Mouse (Mus musculus) CH12.LX (cell line): Measurements from ENCODE around the gene Tdrd12. TPM values are rescaled to one million over a fixed set of nuclear protein-coding genes. Genes with fewer than 3 reads are reported as not detected.

Source experiments
- DNase-seq: peaks from one replicate; pipeline ENCODE4 v3.0.0-alpha.2; 2013; ENCODE audit errors: extremely low read depth
- H3K27ac ChIP-seq: 2 replicates; pipeline ENCODE4 v1.5.1; 2012; ENCODE audit warnings: low read depth, mild to moderate bottlenecking, control low read depth, moderate library complexity; ENCODE audit not compliant: insufficient read depth
- H3K27me3 ChIP-seq: replicated peaks from 2 replicates; pipeline ENCODE3; 2012; ENCODE audit warnings: inconsistent platforms
- H3K36me3 ChIP-seq, 2 experiments: replicated peaks in 1 of 2; 2 replicates each; pipeline versions ENCODE3 to v1.6.1; 2012; ENCODE audit warnings: inconsistent platforms in 1 of 2, low read length in 1 of 2, mild to moderate bottlenecking in 1 of 2, mixed read lengths in 1 of 2, moderate library complexity in 1 of 2; ENCODE audit not compliant: control insufficient read depth in 1 of 2, insufficient read depth in 1 of 2
- H3K4me1 ChIP-seq, 2 experiments: 2 replicates each; pipeline ENCODE4 v1.6.1; 2012; ENCODE audit warnings: inconsistent platforms in 1 of 2, moderate library complexity in 1 of 2; ENCODE audit not compliant: insufficient read depth in 2 of 2, control insufficient read depth in 1 of 2
- H3K4me2 ChIP-seq: 2 replicates; pipeline ENCODE4 v1.6.1; 2012; ENCODE audit warnings: low read depth, mild to moderate bottlenecking, control low read depth; ENCODE audit not compliant: poor library complexity, insufficient read depth, severe bottlenecking
- H3K4me3 ChIP-seq, 3 experiments: fragments of 150-350 bp in 1 of 3; sonication (generic) in 1 of 3; replicated peaks in 1 of 3; 2 replicates each; pipeline versions ENCODE3 to v1.5.1; 2011 to 2012; ENCODE audit warnings: low read depth in 2 of 3, low read length in 2 of 3, mild to moderate bottlenecking in 2 of 3, moderate library complexity in 2 of 3, control low read depth in 1 of 3, improper control_type of control experiment in 1 of 3, inconsistent platforms in 1 of 3, mixed read lengths in 1 of 3; ENCODE audit not compliant: poor library complexity in 1 of 3
- H3K79me2 ChIP-seq: replicated peaks from 2 replicates; pipeline ENCODE4 v1.6.1; 2012; ENCODE audit warnings: mild to moderate bottlenecking, moderate library complexity; ENCODE audit not compliant: control insufficient read depth, poor library complexity, insufficient read depth, severe bottlenecking; ENCODE audit errors: extremely low read depth
- H3K9ac ChIP-seq: 2 replicates; pipeline ENCODE4 v1.6.1; 2012; ENCODE audit warnings: low read depth, mild to moderate bottlenecking, control low read depth, moderate library complexity; ENCODE audit not compliant: insufficient read depth
- H3K9me3 ChIP-seq: replicated peaks from 2 replicates; pipeline ENCODE3; 2012; ENCODE audit warnings: low read length, inconsistent platforms, mixed read lengths
- BHLHE40 ChIP-seq: IDR thresholded peaks from 2 replicates; pipeline ENCODE4 v1.6.1; 2011; ENCODE audit warnings: mild to moderate bottlenecking, low read depth, low read length, improper control_type of control experiment
- CHD2 ChIP-seq: IDR thresholded peaks from 2 replicates; pipeline ENCODE4 v1.6.1; 2011; ENCODE audit warnings: low read length, improper control_type of control experiment
- CTCF ChIP-seq, 2 experiments: IDR thresholded peaks in 1 of 2; conservative IDR thresholded peaks in 1 of 2; 2 replicates each; pipeline ENCODE4 v1.5.1; 2011 to 2012; ENCODE audit warnings: low read depth in 2 of 2, low read length in 2 of 2, improper control_type of control experiment in 1 of 2, inconsistent platforms in 1 of 2, mild to moderate bottlenecking in 1 of 2, moderate library complexity in 1 of 2
- E2F4 ChIP-seq: IDR thresholded peaks from 2 replicates; pipeline ENCODE4 v1.6.1; 2011; ENCODE audit warnings: low read depth, low read length, improper control_type of control experiment; ENCODE audit not compliant: insufficient replicate concordance
- ELF1 ChIP-seq: IDR thresholded peaks from 2 replicates; pipeline ENCODE4 v1.6.1; 2014; ENCODE audit warnings: low read depth, mild to moderate bottlenecking, inconsistent platforms, low read length, improper control_type of control experiment
- EP300 ChIP-seq: IDR thresholded peaks from 2 replicates; pipeline ENCODE4 v1.6.1; 2011; ENCODE audit warnings: low read length, improper control_type of control experiment
- ETS1 ChIP-seq: conservative IDR thresholded peaks from 2 replicates; pipeline ENCODE4 v1.6.1; 2012; ENCODE audit warnings: low read depth, mild to moderate bottlenecking, inconsistent platforms, low read length, improper control_type of control experiment, moderate library complexity
- GABPA ChIP-seq: IDR thresholded peaks from 2 replicates; pipeline ENCODE4 v1.6.1; 2012; ENCODE audit warnings: low read depth, low read length, improper control_type of control experiment, inconsistent platforms; ENCODE audit not compliant: insufficient replicate concordance
- IRF4 ChIP-seq: IDR thresholded peaks from 2 replicates; pipeline ENCODE4 v1.6.1; 2014; ENCODE audit warnings: low read depth, mild to moderate bottlenecking, inconsistent platforms, low read length, improper control_type of control experiment
- JUND ChIP-seq: conservative IDR thresholded peaks from 2 replicates; pipeline ENCODE4 v1.6.1; 2011; ENCODE audit warnings: low read depth, low read length, improper control_type of control experiment
- KAT2A ChIP-seq: IDR thresholded peaks from 2 replicates; pipeline ENCODE4 v1.6.1; 2012; ENCODE audit warnings: low read length, improper control_type of control experiment, inconsistent platforms; ENCODE audit not compliant: insufficient replicate concordance
- MAX ChIP-seq: IDR thresholded peaks from 2 replicates; pipeline ENCODE4 v1.6.1; 2011; ENCODE audit warnings: low read length, improper control_type of control experiment
- MAZ ChIP-seq: IDR thresholded peaks from 2 replicates; pipeline ENCODE4 v1.6.1; 2012; ENCODE audit warnings: low read depth, mild to moderate bottlenecking, inconsistent platforms, low read length, improper control_type of control experiment, moderate library complexity
- MEF2A ChIP-seq: IDR thresholded peaks from 2 replicates; pipeline ENCODE4 v1.6.1; 2014; ENCODE audit warnings: low read depth, mild to moderate bottlenecking, inconsistent platforms, low read length, improper control_type of control experiment, borderline replicate concordance
- MYC ChIP-seq: IDR thresholded peaks from 2 replicates; pipeline ENCODE4 v1.6.1; 2011; ENCODE audit warnings: low read depth, mild to moderate bottlenecking, improper control_type of control experiment, low read length
- NELFE ChIP-seq: IDR thresholded peaks from 2 replicates; pipeline ENCODE4 v1.6.1; 2011; ENCODE audit warnings: low read depth, low read length, improper control_type of control experiment
- NRF1 ChIP-seq: IDR thresholded peaks from 2 replicates; pipeline ENCODE4 v1.6.1; 2014; ENCODE audit warnings: low read depth, mild to moderate bottlenecking, inconsistent platforms, low read length, improper control_type of control experiment, moderate library complexity
- PAX5 ChIP-seq: IDR thresholded peaks from 2 replicates; pipeline ENCODE4 v1.6.1; 2012; ENCODE audit warnings: low read length, inconsistent platforms, mixed read lengths
- POLR2A ChIP-seq: IDR thresholded peaks from 2 replicates; pipeline ENCODE4 v1.6.1; 2011; ENCODE audit warnings: low read depth, mild to moderate bottlenecking, improper control_type of control experiment, low read length
- POLR2AphosphoS2 ChIP-seq: IDR thresholded peaks from 2 replicates; pipeline ENCODE4 v1.6.1; 2011; ENCODE audit warnings: low read depth, low read length, improper control_type of control experiment
- RAD21 ChIP-seq: IDR thresholded peaks from 2 replicates; pipeline ENCODE4 v1.6.1; 2011; ENCODE audit warnings: low read depth, mild to moderate bottlenecking, low read length, improper control_type of control experiment, moderate library complexity
- TBP ChIP-seq: conservative IDR thresholded peaks from 2 replicates; pipeline ENCODE4 v1.6.1; 2011; ENCODE audit warnings: low read depth, low read length, improper control_type of control experiment
- UBTF ChIP-seq: IDR thresholded peaks from 2 replicates; pipeline ENCODE4 v1.6.1; 2012; ENCODE audit warnings: low read depth, mild to moderate bottlenecking, inconsistent platforms, low read length, improper control_type of control experiment, moderate library complexity
- USF1 ChIP-seq: IDR thresholded peaks from 2 replicates; pipeline ENCODE4 v1.6.1; 2014; ENCODE audit warnings: low read depth, mild to moderate bottlenecking, inconsistent platforms, low read length, improper control_type of control experiment
- USF2 ChIP-seq: conservative IDR thresholded peaks from 2 replicates; pipeline ENCODE4 v1.6.1; 2011; ENCODE audit warnings: low read depth, low read length, improper control_type of control experiment
- ZKSCAN1 ChIP-seq: IDR thresholded peaks from 2 replicates; pipeline ENCODE4 v1.6.1; 2012; ENCODE audit warnings: low read depth, inconsistent platforms, low read length, improper control_type of control experiment, borderline replicate concordance
- ZMIZ1 ChIP-seq: IDR thresholded peaks from 2 replicates; pipeline ENCODE4 v1.6.1; 2012; ENCODE audit warnings: low read depth, mild to moderate bottlenecking, inconsistent platforms, low read length, improper control_type of control experiment
- dilution Hi-C: fragments of 300-500 bp; cut with MboI; formaldehyde crosslinking; loops from 2 replicates; pipeline ENCODE4 v1.14.3; 2020; ENCODE audit warnings: low sequenced_read_pairs; ENCODE audit not compliant: extremely low pct_unique_long_range_greater_than_20kb, extremely low pct_ligation_motif_present
- in situ Hi-C: fragments of 300-500 bp; cut with MboI; formaldehyde crosslinking; loops from 3 replicates; pipeline ENCODE4 v1.14.3; 2019; ENCODE audit warnings: low sequenced_read_pairs, low pct_ligation_motif_present, low pct_unique_long_range_greater_than_20kb, mixed read lengths
- polyA plus RNA-seq: library from polyadenylated mRNA; unstranded; fragments of >175 nt; gene quantifications from 2 replicates; pipeline ENCODE4 v1.2.1, GENCODE M21; 2012; ENCODE audit warnings: low read depth; ENCODE audit not compliant: insufficient read length
- total RNA-seq, 2 experiments: library from RNA; depleted of rRNA; stranded (reverse); fragments of 300-350 nt in 1 of 2; fragments of >200 nt in 1 of 2; gene quantifications; 2 replicates each; pipeline ENCODE4 v1.2.3; 2012 to 2014

Tdrd12 gene
- total and polyA plus RNA-seq, 3 experiments, result 0.08 to 0.21 (median 0.19) TPM

DNA sequence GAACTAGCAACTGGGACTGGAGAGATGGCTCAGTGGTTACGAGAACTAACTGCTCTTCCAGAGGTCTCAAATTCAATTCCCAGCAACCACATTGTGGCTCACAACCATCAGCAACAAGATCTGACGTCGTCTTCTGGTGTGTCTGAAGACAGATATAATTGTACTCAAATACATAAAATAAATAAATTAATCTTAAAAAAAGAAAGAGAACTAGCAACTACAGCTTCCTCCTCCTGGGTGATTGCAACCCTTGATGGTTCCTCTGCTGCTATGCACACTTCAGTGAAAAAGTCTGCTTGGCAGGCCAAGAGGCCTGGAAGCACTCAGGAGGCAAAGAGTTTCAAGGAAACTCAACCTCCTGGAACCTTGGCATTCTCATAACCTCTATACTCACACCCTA is 7.5 kb downstream of the Tdrd12 start:
- H3K27ac ChIP-seq, result no peak overlapping the region
- DNase-seq, result no peak
- no peaks in the 10 kb centered on the region for H3K79me2 ChIP-seq
- TF ChIP-seq PAX5 (no peak), MYC (no peak)
- no peaks in the 10 kb centered on the region for H3K36me3 ChIP-seq
- in situ Hi-C loops, result no loop called here
- H3K4me3 ChIP-seq, result no peak overlapping the region
- H3K9me3 ChIP-seq, result no peaks in the 10 kb centered on the region
- dilution Hi-C loops, result no loop called here
- H3K4me1 ChIP-seq, result no peaks in the 10 kb centered on the region; a peak in 1 of 4 replicates
- H3K27me3 ChIP-seq, result no peaks in the 10 kb centered on the region
- H3K9ac ChIP-seq, result no peak overlapping the region
- no peak overlapping the region for H3K4me2 ChIP-seq

GRCm38 (mm10) chr7:35526795-35527194 is 10.8 kb downstream of the Tdrd12 start:
- no peaks in the 10 kb centered on the region for H3K36me3 ChIP-seq
- DNase-seq, result no peak
- no peak overlapping the region for H3K4me3 ChIP-seq
- dilution Hi-C loops, result no loop called here
- H3K9me3 ChIP-seq, result no peaks in the 10 kb centered on the region
- H3K27me3 ChIP-seq, result no peaks in the 10 kb centered on the region
- in situ Hi-C loops, result no loop called here
- no peak overlapping the region for H3K27ac ChIP-seq
- H3K4me2 ChIP-seq, result no peak overlapping the region
- H3K79me2 ChIP-seq, result no peaks in the 10 kb centered on the region
- H3K9ac ChIP-seq, result no peak overlapping the region
- TF ChIP-seq TBP (no peak), BHLHE40 (no peak), NELFE (no peak), ZMIZ1 (no peak), USF1 (no peak), CTCF (conservative IDR thresholded peaks at IDR 0.05 in 1 of 2, IDR thresholded peaks at IDR 0.05 in 1 of 2; ENCODE audit: low read depth in 2 of 2, low read length in 2 of 2) (no peak), MAZ (no peak), IRF4 (no peak), UBTF (no peak), MEF2A (no peak), CHD2 (no peak)
- no peaks in the 10 kb centered on the region for H3K4me1 ChIP-seq

DNA sequence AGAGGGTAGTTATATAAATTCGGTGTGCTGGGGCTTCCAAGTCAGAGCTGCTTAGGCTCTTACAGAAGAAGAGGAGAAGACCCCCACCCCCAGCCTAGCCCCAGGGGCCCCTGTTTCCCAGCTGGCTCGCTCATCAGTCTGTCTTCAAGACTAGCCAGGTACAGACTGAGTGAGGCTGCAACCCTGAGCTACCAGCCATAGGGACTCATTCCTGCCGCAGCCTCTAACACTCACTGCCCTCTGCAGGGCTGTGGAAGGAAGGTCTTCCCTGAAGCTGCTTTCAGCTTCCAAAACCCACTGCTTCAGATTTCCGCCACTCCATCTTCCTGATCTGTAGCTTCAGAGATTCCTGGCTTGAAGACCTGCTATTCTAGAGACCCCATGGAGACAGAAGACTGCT is 35.5 kb downstream of the Tdrd12 start:
- no peak for DNase-seq
- Histone ChIP-seq H3K36me3 (no peaks in the 10 kb centered on the region), H3K9ac (no peak overlapping the region), H3K27ac (no peak overlapping the region), H3K4me3 (no peak overlapping the region), H3K9me3 (no peaks in the 10 kb centered on the region), H3K4me2 (no peak overlapping the region), H3K4me1 (no peaks in the 10 kb centered on the region), H3K79me2 (no peaks in the 10 kb centered on the region), H3K27me3 (peaks cover 4% of the 10 kb centered on the region)
- dilution Hi-C loops (no loop called here), in situ Hi-C loops (no loop called here)
- TF ChIP-seq JUND (no peak), GABPA (no peak), ETS1 (no peak), EP300 (no peak), POLR2A (no peak), E2F4 (no peak), USF2 (no peak), NELFE (no peak), NRF1 (no peak), ZKSCAN1 (no peak), CTCF (conservative IDR thresholded peaks at IDR 0.05 in 1 of 2, IDR thresholded peaks at IDR 0.05 in 1 of 2; ENCODE audit: low read depth in 2 of 2, low read length in 2 of 2) (peak in 1 of 2 experiments; percentile 49; a peak in 2 of 4 replicates), POLR2AphosphoS2 (no peak), PAX5 (no peak), MAX (no peak), TBP (no peak), UBTF (no peak), RAD21 (peak; percentile 34), ELF1 (no peak), KAT2A (no peak), MAZ (no peak)
